Mouse (Mus musculus): Measurements from ENCODE around the gene Mrpl30. TPM values are rescaled to one million over a fixed set of nuclear protein-coding genes. Genes with fewer than 3 reads are reported as not detected.
A peak's percentile ranks its signal among the peaks of the same experiment; 100 is the strongest.

Mrpl30 gene
- total and polyA plus RNA-seq, 2 experiments from 2014 or later: 105 to 291 TPM

DNA sequence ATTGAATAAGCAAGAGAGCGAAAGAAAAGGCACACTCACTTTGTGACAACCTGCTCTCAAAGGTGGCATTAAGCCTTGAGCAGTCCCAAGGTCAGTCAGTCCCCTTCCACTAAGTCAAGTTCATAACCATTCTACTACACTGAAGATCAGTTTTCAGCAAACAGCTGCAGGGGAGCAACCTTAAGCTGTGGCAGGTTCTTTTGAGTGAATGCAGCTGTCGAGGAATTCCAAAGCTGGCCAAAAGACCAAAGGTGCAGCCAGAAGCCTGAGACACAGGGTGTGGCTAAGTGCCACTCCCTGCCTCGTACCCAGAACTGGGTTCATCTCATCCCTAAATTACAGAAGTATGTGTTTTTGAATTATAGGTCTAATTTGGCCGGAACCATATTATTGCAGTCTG, 9.5 kb downstream of the Mrpl30 start:
- Histone ChIP-seq H3K9ac (no peak overlapping the region), H3K4me1 (ENCODE audit: insufficient read depth) (no peaks in the 10 kb centered on the region), H3K27ac (ENCODE audit: low read depth, low read length) (no peak overlapping the region), H3K27me3 (ENCODE audit: insufficient read depth, low read length) (no peaks in the 10 kb centered on the region), H3K9me3 (ENCODE audit: low read length) (no peaks in the 10 kb centered on the region), H3K4me2 (ENCODE audit: low read depth) (no peak overlapping the region), H3K4me3 (ENCODE audit: low read depth, low read length) (no peak overlapping the region), H3K36me3 (ENCODE audit: insufficient read depth) (peaks cover 45% of the 10 kb centered on the region)
- no peak for TF ChIP-seq CTCF (IDR thresholded peaks at IDR 0.05; ENCODE audit: low read depth)
- 88% methylated on average over 4 of the region's 4 CpGs for WGBS
- no peak for ATAC-seq
- DNase-seq: no peak

DNA sequence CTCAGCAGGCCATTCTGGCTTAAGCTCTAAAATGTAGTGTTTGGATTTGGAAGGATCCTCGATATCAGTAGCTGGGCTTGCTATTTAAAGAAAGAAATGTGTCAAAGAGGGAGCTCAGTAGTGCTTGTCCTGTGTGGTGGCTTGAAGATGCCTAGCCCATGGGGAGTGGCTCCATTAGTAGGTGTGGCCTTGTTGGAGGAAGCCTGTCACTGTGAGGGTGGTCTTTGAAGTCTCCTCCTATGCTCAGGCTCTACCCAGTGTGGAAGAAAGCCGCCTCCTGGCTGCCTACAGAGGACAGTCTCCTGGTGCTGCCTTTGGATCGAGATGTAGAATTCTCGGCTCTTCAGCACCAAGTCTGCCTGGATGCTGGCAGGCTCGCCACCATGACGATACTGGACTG, 10.0 kb downstream of the Mrpl30 start:
- 50% methylated on average over 6 of the region's 6 CpGs for WGBS

DNA sequence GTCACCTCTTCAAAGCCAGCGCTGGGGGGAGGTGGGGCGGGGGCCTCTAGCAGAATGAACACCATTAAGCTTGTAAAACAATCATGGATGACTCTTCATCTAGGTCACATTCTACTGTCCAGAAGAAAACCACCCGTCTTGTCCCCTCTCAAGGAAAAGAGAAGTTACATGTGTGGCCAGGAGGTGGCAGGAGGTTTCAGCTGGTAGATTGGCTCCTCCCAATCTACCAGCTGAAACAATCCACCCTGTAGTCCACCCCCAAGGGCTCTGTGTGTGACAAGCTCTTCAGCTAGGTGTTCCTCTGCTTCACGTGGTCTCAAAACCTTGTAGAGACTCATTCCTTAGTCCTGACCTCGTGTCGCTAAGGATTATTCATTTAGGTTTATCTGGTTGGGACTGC, 12.9 kb downstream of the Mrpl30 start:
- TF ChIP-seq CTCF (IDR thresholded peaks at IDR 0.05; ENCODE audit: low read depth): peak; percentile 40
- peak; percentile 58 for ATAC-seq
- Histone ChIP-seq H3K9ac (no peak overlapping the region), H3K27me3 (ENCODE audit: insufficient read depth, low read length) (no peaks in the 10 kb centered on the region), H3K36me3 (ENCODE audit: insufficient read depth) (peaks cover 23% of the 10 kb centered on the region), H3K27ac (ENCODE audit: low read depth, low read length) (no peak overlapping the region), H3K9me3 (ENCODE audit: low read length) (no peaks in the 10 kb centered on the region), H3K4me1 (ENCODE audit: insufficient read depth) (no peaks in the 10 kb centered on the region), H3K4me2 (ENCODE audit: low read depth) (no peak overlapping the region), H3K4me3 (ENCODE audit: low read depth, low read length) (no peak overlapping the region)
- DNase-seq: peak; percentile 21
- 40% methylated on average over 6 of the region's 6 CpGs for WGBS

More for the DNA sequence above, 10.0 kb downstream of the Mrpl30 start:
- ATAC-seq (no peak), DNase-seq (no peak)
- H3K4me1 ChIP-seq (ENCODE audit: insufficient read depth): no peaks in the 10 kb centered on the region
- H3K9me3 ChIP-seq (ENCODE audit: low read length): no peaks in the 10 kb centered on the region
- H3K36me3 ChIP-seq (ENCODE audit: insufficient read depth): peaks cover 41% of the 10 kb centered on the region
- no peaks in the 10 kb centered on the region for H3K27me3 ChIP-seq (ENCODE audit: insufficient read depth, low read length)
- no peak overlapping the region for H3K27ac ChIP-seq (ENCODE audit: low read depth, low read length)
- TF ChIP-seq CTCF (IDR thresholded peaks at IDR 0.05; ENCODE audit: low read depth): no peak
- no peak overlapping the region for H3K4me3 ChIP-seq (ENCODE audit: low read depth, low read length)
- no peak overlapping the region for H3K4me2 ChIP-seq (ENCODE audit: low read depth)
- H3K9ac ChIP-seq: no peak overlapping the region

- ATAC-seq (no peak), DNase-seq (no peak)
- Histone ChIP-seq H3K27me3 (ENCODE audit: insufficient read depth, low read length) (no peaks in the 10 kb centered on the region), H3K9me3 (ENCODE audit: low read length) (no peaks in the 10 kb centered on the region), H3K4me1 (ENCODE audit: insufficient read depth) (no peaks in the 10 kb centered on the region), H3K9ac (no peak overlapping the region), H3K4me2 (ENCODE audit: low read depth) (no peak overlapping the region), H3K36me3 (ENCODE audit: insufficient read depth) (no peaks in the 10 kb centered on the region), H3K4me3 (ENCODE audit: low read depth, low read length) (no peak overlapping the region), H3K27ac (ENCODE audit: low read depth, low read length) (no peak overlapping the region)
- WGBS: 81% methylated on average over 2 of the region's 2 CpGs
- no peak for TF ChIP-seq CTCF (IDR thresholded peaks at IDR 0.05; ENCODE audit: low read depth)
These were observed 22.5 kb downstream of the Mrpl30 start for GRCm38 (mm10) chr1:37912751-37913150.

GRCm38 (mm10) chr1:37916393-37916792, 26.1 kb downstream of the Mrpl30 start, which contains the start of gene Lyg2:
Lyg2 (minus strand) TSS chr1:37916493.
- ATAC-seq: no peak

GRCm38 (mm10) chr1:37917666-37918065, 27.4 kb downstream of the Mrpl30 start:
- H3K36me3 ChIP-seq (ENCODE audit: insufficient read depth): no peaks in the 10 kb centered on the region
- no peak overlapping the region for H3K9ac ChIP-seq
- H3K9me3 ChIP-seq (ENCODE audit: low read length): no peaks in the 10 kb centered on the region
- H3K27ac ChIP-seq (ENCODE audit: low read depth, low read length): no peak overlapping the region
- H3K4me2 ChIP-seq (ENCODE audit: low read depth): no peak overlapping the region
- no peak for TF ChIP-seq CTCF (IDR thresholded peaks at IDR 0.05; ENCODE audit: low read depth)
- DNase-seq (no peak), ATAC-seq (no peak)
- H3K4me1 ChIP-seq (ENCODE audit: insufficient read depth): no peaks in the 10 kb centered on the region
- H3K27me3 ChIP-seq (ENCODE audit: insufficient read depth, low read length): no peaks in the 10 kb centered on the region
- no peak overlapping the region for H3K4me3 ChIP-seq (ENCODE audit: low read depth, low read length)
- WGBS: 63% methylated on average over 13 of the region's 13 CpGs

More at GRCm38 (mm10) chr1:37916393-37916792, 26.1 kb downstream of the Mrpl30 start, which contains the start of gene Lyg2:
- 44% methylated on average over 5 of the region's 5 CpGs for WGBS
- DNase-seq: no peak
- H3K4me3 ChIP-seq (ENCODE audit: low read depth, low read length): no peak within 1 kb of the TSS
- H3K27ac ChIP-seq (ENCODE audit: low read depth, low read length): no peak within 1 kb of the TSS
- no peaks in the 10 kb centered on the region for H3K4me1 ChIP-seq (ENCODE audit: insufficient read depth)
- no peak within 1 kb of the TSS for H3K4me2 ChIP-seq (ENCODE audit: low read depth)
- no peak within 1 kb of the TSS for H3K9ac ChIP-seq
- H3K27me3 ChIP-seq (ENCODE audit: insufficient read depth, low read length): no peaks in the 10 kb centered on the region
- H3K9me3 ChIP-seq (ENCODE audit: low read length): no peaks in the 10 kb centered on the region
- no peaks in the 10 kb centered on the region for H3K36me3 ChIP-seq (ENCODE audit: insufficient read depth)
- no peak for TF ChIP-seq CTCF (IDR thresholded peaks at IDR 0.05; ENCODE audit: low read depth)

GRCm38 (mm10) chr1:37918096-37918495, 27.8 kb downstream of the Mrpl30 start:
- H3K27me3 ChIP-seq (ENCODE audit: insufficient read depth, low read length): no peaks in the 10 kb centered on the region
- H3K4me3 ChIP-seq (ENCODE audit: low read depth, low read length): no peak overlapping the region
- WGBS: 81% methylated on average over 6 of the region's 6 CpGs
- H3K9me3 ChIP-seq (ENCODE audit: low read length): no peaks in the 10 kb centered on the region
- no peak for ATAC-seq
- H3K4me1 ChIP-seq (ENCODE audit: insufficient read depth): no peaks in the 10 kb centered on the region
- H3K27ac ChIP-seq (ENCODE audit: low read depth, low read length): no peak overlapping the region
- H3K4me2 ChIP-seq (ENCODE audit: low read depth): no peak overlapping the region
- DNase-seq: no peak
- TF ChIP-seq CTCF (IDR thresholded peaks at IDR 0.05; ENCODE audit: low read depth): no peak
- no peak overlapping the region for H3K9ac ChIP-seq
- no peaks in the 10 kb centered on the region for H3K36me3 ChIP-seq (ENCODE audit: insufficient read depth)

Measured in forebrain, postnatal 0 days (tissue).